Mouse (Mus musculus): ENCODE measurements around the gene Men1. TPM values are rescaled to one million over a fixed set of nuclear protein-coding genes. Genes with fewer than 3 reads are reported as not detected.

The Men1 gene
- polyA plus RNA-seq, 1 experiment from 2014 or later, result 49.7 TPM

GRCm38 (mm10) chr19:6291117-6291781 lies 43.5 kb upstream of the Men1 start:
- H3K27me3 ChIP-seq (ENCODE audit: control insufficient read depth, insufficient read depth, low read length), result no peaks in the 10 kb centered on the region
- no peak overlapping the region for H3K9ac ChIP-seq (replicated peaks; ENCODE audit: low read length)
- ATAC-seq (replicated peaks; ENCODE audit: insufficient number of reproducible peaks, low FRiP score, low TSS enrichment, low read depth) (no peak), DNase-seq (ENCODE audit: low spot score) (no peak)
- no peak overlapping the region for H3K4me2 ChIP-seq (ENCODE audit: low read depth, low read length)
- peaks cover 3% of the 10 kb centered on the region for H3K36me3 ChIP-seq (replicated peaks; ENCODE audit: control insufficient read depth, insufficient read depth, low read depth, low read length)
- H3K4me3 ChIP-seq (ENCODE audit: low read depth, low read length), result no peak overlapping the region
- H3K4me1 ChIP-seq (ENCODE audit: control insufficient read depth, insufficient read depth, low read length), result no peaks in the 10 kb centered on the region
- no peaks in the 10 kb centered on the region for H3K9me3 ChIP-seq (replicated peaks; ENCODE audit: control insufficient read depth, low read length)
- H3K27ac ChIP-seq (replicated peaks; ENCODE audit: low read depth, low read length), result no peak overlapping the region
- WGBS, result 81% methylated on average over 10 of the region's 10 CpGs

GRCm38 (mm10) chr19:6292262-6292661 lies 42.5 kb upstream of the Men1 start:
- Histone ChIP-seq H3K4me3 (ENCODE audit: low read depth, low read length) (no peak overlapping the region), H3K9ac (replicated peaks; ENCODE audit: low read length) (no peak overlapping the region), H3K27ac (replicated peaks; ENCODE audit: low read depth, low read length) (no peak overlapping the region), H3K4me1 (ENCODE audit: control insufficient read depth, insufficient read depth, low read length) (no peaks in the 10 kb centered on the region), H3K9me3 (replicated peaks; ENCODE audit: control insufficient read depth, low read length) (no peaks in the 10 kb centered on the region), H3K36me3 (replicated peaks; ENCODE audit: control insufficient read depth, insufficient read depth, low read depth, low read length) (peaks cover 3% of the 10 kb centered on the region), H3K27me3 (ENCODE audit: control insufficient read depth, insufficient read depth, low read length) (no peaks in the 10 kb centered on the region), H3K4me2 (ENCODE audit: low read depth, low read length) (no peak overlapping the region)
- 88% methylated on average over 5 of the region's 5 CpGs for WGBS
- no peak for ATAC-seq (replicated peaks; ENCODE audit: insufficient number of reproducible peaks, low FRiP score, low TSS enrichment, low read depth)
- DNase-seq (ENCODE audit: low spot score), result no peak

GRCm38 (mm10) chr19:6294301-6294700 lies 40.5 kb upstream of the Men1 start:
- Histone ChIP-seq H3K36me3 (replicated peaks; ENCODE audit: control insufficient read depth, insufficient read depth, low read depth, low read length) (peaks cover 12% of the 10 kb centered on the region), H3K9ac (replicated peaks; ENCODE audit: low read length) (no peak overlapping the region), H3K4me2 (ENCODE audit: low read depth, low read length) (no peak overlapping the region), H3K4me3 (ENCODE audit: low read depth, low read length) (no peak overlapping the region), H3K9me3 (replicated peaks; ENCODE audit: control insufficient read depth, low read length) (no peaks in the 10 kb centered on the region), H3K27me3 (ENCODE audit: control insufficient read depth, insufficient read depth, low read length) (no peaks in the 10 kb centered on the region), H3K4me1 (ENCODE audit: control insufficient read depth, insufficient read depth, low read length) (no peaks in the 10 kb centered on the region), H3K27ac (replicated peaks; ENCODE audit: low read depth, low read length) (no peak overlapping the region)
- DNase-seq (ENCODE audit: low spot score), result no peak
- no peak for ATAC-seq (replicated peaks; ENCODE audit: insufficient number of reproducible peaks, low FRiP score, low TSS enrichment, low read depth)
- WGBS, result 95% methylated on average over 17 of the region's 17 CpGs

GRCm38 (mm10) chr19:6296551-6297210 lies 38.1 kb upstream of the Men1 start:
- no peak for DNase-seq (ENCODE audit: low spot score)
- no peaks in the 10 kb centered on the region for H3K9me3 ChIP-seq (replicated peaks; ENCODE audit: control insufficient read depth, low read length)
- no peaks in the 10 kb centered on the region for H3K4me1 ChIP-seq (ENCODE audit: control insufficient read depth, insufficient read depth, low read length)
- WGBS, result 91% methylated on average over 5 of the region's 5 CpGs
- no peak overlapping the region for H3K9ac ChIP-seq (replicated peaks; ENCODE audit: low read length)
- no peaks in the 10 kb centered on the region for H3K27me3 ChIP-seq (ENCODE audit: control insufficient read depth, insufficient read depth, low read length)
- ATAC-seq (replicated peaks; ENCODE audit: insufficient number of reproducible peaks, low FRiP score, low TSS enrichment, low read depth), result no peak
- no peak overlapping the region for H3K27ac ChIP-seq (replicated peaks; ENCODE audit: low read depth, low read length)
- H3K4me2 ChIP-seq (ENCODE audit: low read depth, low read length), result no peak overlapping the region
- H3K4me3 ChIP-seq (ENCODE audit: low read depth, low read length), result no peak overlapping the region
- H3K36me3 ChIP-seq (replicated peaks; ENCODE audit: control insufficient read depth, insufficient read depth, low read depth, low read length), result peaks cover 12% of the 10 kb centered on the region

GRCm38 (mm10) chr19:6297641-6298040 lies 37.1 kb upstream of the Men1 start:
- Histone ChIP-seq H3K36me3 (replicated peaks; ENCODE audit: control insufficient read depth, insufficient read depth, low read depth, low read length) (peaks cover 12% of the 10 kb centered on the region), H3K9me3 (replicated peaks; ENCODE audit: control insufficient read depth, low read length) (no peaks in the 10 kb centered on the region), H3K27me3 (ENCODE audit: control insufficient read depth, insufficient read depth, low read length) (no peaks in the 10 kb centered on the region), H3K4me3 (ENCODE audit: low read depth, low read length) (no peak overlapping the region), H3K9ac (replicated peaks; ENCODE audit: low read length) (no peak overlapping the region), H3K4me2 (ENCODE audit: low read depth, low read length) (no peak overlapping the region), H3K4me1 (ENCODE audit: control insufficient read depth, insufficient read depth, low read length) (no peaks in the 10 kb centered on the region), H3K27ac (replicated peaks; ENCODE audit: low read depth, low read length) (no peak overlapping the region)
- ATAC-seq (replicated peaks; ENCODE audit: insufficient number of reproducible peaks, low FRiP score, low TSS enrichment, low read depth), result no peak
- DNase-seq (ENCODE audit: low spot score), result no peak
- 91% methylated on average over 9 of the region's 9 CpGs for WGBS

- no peaks in the 10 kb centered on the region for H3K9me3 ChIP-seq (replicated peaks; ENCODE audit: control insufficient read depth, low read length)
- no peak overlapping the region; the same call in 1 of the 2 replicates for H3K9ac ChIP-seq (replicated peaks; ENCODE audit: low read length)
- no peaks in the 10 kb centered on the region for H3K4me1 ChIP-seq (ENCODE audit: control insufficient read depth, insufficient read depth, low read length)
- H3K27ac ChIP-seq (replicated peaks; ENCODE audit: low read depth, low read length), result no peak overlapping the region
- 73% methylated on average over 4 of the region's 4 CpGs for WGBS
- no peak overlapping the region for H3K4me2 ChIP-seq (ENCODE audit: low read depth, low read length)
- H3K36me3 ChIP-seq (replicated peaks; ENCODE audit: control insufficient read depth, insufficient read depth, low read depth, low read length), result peaks cover 12% of the 10 kb centered on the region
- H3K4me3 ChIP-seq (ENCODE audit: low read depth, low read length), result no peak overlapping the region
- no peak for DNase-seq (ENCODE audit: low spot score)
- H3K27me3 ChIP-seq (ENCODE audit: control insufficient read depth, insufficient read depth, low read length), result no peaks in the 10 kb centered on the region
- ATAC-seq (replicated peaks; ENCODE audit: insufficient number of reproducible peaks, low FRiP score, low TSS enrichment, low read depth), result no peak
Measured at GRCm38 (mm10) chr19:6299003-6299402, 35.8 kb upstream of the Men1 start.

GRCm38 (mm10) chr19:6299450-6300267 lies 35.1 kb upstream of the Men1 start:
- Histone ChIP-seq H3K4me1 (ENCODE audit: control insufficient read depth, insufficient read depth, low read length) (no peaks in the 10 kb centered on the region), H3K27me3 (ENCODE audit: control insufficient read depth, insufficient read depth, low read length) (no peaks in the 10 kb centered on the region), H3K9me3 (replicated peaks; ENCODE audit: control insufficient read depth, low read length) (no peaks in the 10 kb centered on the region), H3K4me2 (ENCODE audit: low read depth, low read length) (no peak overlapping the region), H3K36me3 (replicated peaks; ENCODE audit: control insufficient read depth, insufficient read depth, low read depth, low read length) (peaks cover 12% of the 10 kb centered on the region), H3K4me3 (ENCODE audit: low read depth, low read length) (no peak overlapping the region), H3K27ac (replicated peaks; ENCODE audit: low read depth, low read length) (no peak overlapping the region), H3K9ac (replicated peaks; ENCODE audit: low read length) (no peak overlapping the region; the same call in 1 of the 2 replicates)
- DNase-seq (ENCODE audit: low spot score) (no peak), ATAC-seq (replicated peaks; ENCODE audit: insufficient number of reproducible peaks, low FRiP score, low TSS enrichment, low read depth) (no peak)
- 87% methylated on average over 7 of the region's 7 CpGs for WGBS

GRCm38 (mm10) chr19:6300402-6300841 lies 34.4 kb upstream of the Men1 start:
- Histone ChIP-seq H3K27me3 (ENCODE audit: control insufficient read depth, insufficient read depth, low read length) (no peaks in the 10 kb centered on the region), H3K36me3 (replicated peaks; ENCODE audit: control insufficient read depth, insufficient read depth, low read depth, low read length) (peaks cover 8% of the 10 kb centered on the region), H3K9ac (replicated peaks; ENCODE audit: low read length) (no peak overlapping the region), H3K4me2 (ENCODE audit: low read depth, low read length) (no peak overlapping the region), H3K4me3 (ENCODE audit: low read depth, low read length) (no peak overlapping the region), H3K27ac (replicated peaks; ENCODE audit: low read depth, low read length) (no peak overlapping the region), H3K4me1 (ENCODE audit: control insufficient read depth, insufficient read depth, low read length) (no peaks in the 10 kb centered on the region), H3K9me3 (replicated peaks; ENCODE audit: control insufficient read depth, low read length) (no peaks in the 10 kb centered on the region)
- DNase-seq (ENCODE audit: low spot score) (no peak), ATAC-seq (replicated peaks; ENCODE audit: insufficient number of reproducible peaks, low FRiP score, low TSS enrichment, low read depth) (no peak)
- 65% methylated on average over 7 of the region's 7 CpGs for WGBS
